Mouse (Mus musculus): Measurements from ENCODE around the gene Sox18. TPM values are rescaled to one million over a fixed set of nuclear protein-coding genes. Genes with fewer than 3 reads are reported as not detected.

The Sox18 gene
- polyA plus RNA-seq, 1 experiment: 0.06 TPM

- Histone ChIP-seq H3K79me2 (ENCODE audit: control insufficient read depth, insufficient read depth) (no peaks in the 10 kb centered on the region), H3K36me3 (ENCODE audit: control insufficient read depth, insufficient read depth) (no peaks in the 10 kb centered on the region), H3K27me3 (ENCODE audit: control insufficient read depth, insufficient read depth, insufficient read length) (peaks cover 8% of the 10 kb centered on the region), H3K4me3 (ENCODE audit: insufficient read depth, poor library complexity, severe bottlenecking) (no peak within 1 kb of the TSS), H3ac (ENCODE audit: control insufficient read depth, insufficient read length, low read depth) (no peak within 1 kb of the TSS), H3K79me3 (ENCODE audit: low read depth) (no peaks in the 10 kb centered on the region)
- no peak for TF ChIP-seq MAX (IDR thresholded peaks at IDR 0.05)
- TF ChIP-seq CTCF (IDR thresholded peaks at IDR 0.05; ENCODE audit: control insufficient read depth, insufficient read depth, insufficient read length): no peak
- TF ChIP-seq USF1 (IDR thresholded peaks at IDR 0.05; ENCODE audit: low read depth): no peak
- TF ChIP-seq FOSL1 (IDR thresholded peaks at IDR 0.05; ENCODE audit: insufficient read depth, low read length, poor library complexity, severe bottlenecking): no peak
- TF ChIP-seq MYOD1 (IDR thresholded peaks at IDR 0.05; ENCODE audit: control insufficient read depth, insufficient read length, low read depth): no peak
- no peak for TF ChIP-seq CEBPB (IDR thresholded peaks at IDR 0.05; ENCODE audit: low read depth)
- TF ChIP-seq MYOG (IDR thresholded peaks at IDR 0.05; ENCODE audit: control insufficient read depth, extremely low read depth, insufficient read length): no peak
Observed at GRCm38 (mm10) chr2:181714903-181715326, 43.5 kb upstream of the Sox18 start, which contains the start of gene Oprl1. Gene Oprl1 (plus strand): TSS chr2:181715016.

DNA sequence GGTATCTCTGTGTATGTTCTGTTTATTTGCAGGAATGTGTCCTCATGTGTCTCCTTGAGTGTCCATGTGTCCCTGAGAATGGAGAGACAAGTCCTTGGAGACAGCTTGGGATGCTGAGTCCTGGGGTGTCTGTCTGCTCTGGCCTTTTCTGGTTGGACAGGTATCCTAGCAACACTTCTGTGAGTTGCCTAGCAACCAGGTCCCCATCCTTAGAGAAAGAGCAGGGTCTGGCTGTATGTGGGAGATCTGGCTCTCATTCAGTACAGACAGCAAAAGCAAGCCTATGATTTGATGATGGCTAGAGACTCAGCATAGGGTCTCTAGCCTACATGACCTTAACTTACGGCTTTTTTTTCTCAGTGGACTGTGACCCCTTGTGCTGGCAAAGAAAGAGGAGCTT lies 42.3 kb upstream of the Sox18 start:
- Histone ChIP-seq H3K79me3 (ENCODE audit: low read depth) (no peaks in the 10 kb centered on the region), H3K27me3 (ENCODE audit: control insufficient read depth, insufficient read depth, insufficient read length) (peaks cover 8% of the 10 kb centered on the region), H3K36me3 (ENCODE audit: control insufficient read depth, insufficient read depth) (no peaks in the 10 kb centered on the region), H3K79me2 (ENCODE audit: control insufficient read depth, insufficient read depth) (no peaks in the 10 kb centered on the region), H3K4me3 (ENCODE audit: insufficient read depth, poor library complexity, severe bottlenecking) (no peak overlapping the region), H3ac (ENCODE audit: control insufficient read depth, insufficient read length, low read depth) (no peak overlapping the region)
- TF ChIP-seq FOSL1 (IDR thresholded peaks at IDR 0.05; ENCODE audit: insufficient read depth, low read length, poor library complexity, severe bottlenecking): no peak
- TF ChIP-seq MYOG (IDR thresholded peaks at IDR 0.05; ENCODE audit: control insufficient read depth, extremely low read depth, insufficient read length): no peak
- no peak for TF ChIP-seq CTCF (IDR thresholded peaks at IDR 0.05; ENCODE audit: control insufficient read depth, insufficient read depth, insufficient read length)
- no peak for TF ChIP-seq MYOD1 (IDR thresholded peaks at IDR 0.05; ENCODE audit: control insufficient read depth, insufficient read length, low read depth)
- TF ChIP-seq CEBPB (IDR thresholded peaks at IDR 0.05; ENCODE audit: low read depth): no peak
- no peak for TF ChIP-seq MAX (IDR thresholded peaks at IDR 0.05)
- no peak for TF ChIP-seq USF1 (IDR thresholded peaks at IDR 0.05; ENCODE audit: low read depth)

- Histone ChIP-seq H3K4me3 (ENCODE audit: insufficient read depth, poor library complexity, severe bottlenecking) (no peak overlapping the region), H3K36me3 (ENCODE audit: control insufficient read depth, insufficient read depth) (no peaks in the 10 kb centered on the region), H3K79me3 (ENCODE audit: low read depth) (no peaks in the 10 kb centered on the region), H3ac (ENCODE audit: control insufficient read depth, insufficient read length, low read depth) (no peak overlapping the region), H3K79me2 (ENCODE audit: control insufficient read depth, insufficient read depth) (no peaks in the 10 kb centered on the region), H3K27me3 (ENCODE audit: control insufficient read depth, insufficient read depth, insufficient read length) (no peaks in the 10 kb centered on the region)
- TF ChIP-seq CTCF (IDR thresholded peaks at IDR 0.05; ENCODE audit: control insufficient read depth, insufficient read depth, insufficient read length) (no peak), USF1 (IDR thresholded peaks at IDR 0.05; ENCODE audit: low read depth) (no peak), MYOG (IDR thresholded peaks at IDR 0.05; ENCODE audit: control insufficient read depth, extremely low read depth, insufficient read length) (no peak), MYOD1 (IDR thresholded peaks at IDR 0.05; ENCODE audit: control insufficient read depth, insufficient read length, low read depth) (no peak), CEBPB (IDR thresholded peaks at IDR 0.05; ENCODE audit: low read depth) (no peak), FOSL1 (IDR thresholded peaks at IDR 0.05; ENCODE audit: insufficient read depth, low read length, poor library complexity, severe bottlenecking) (no peak), MAX (IDR thresholded peaks at IDR 0.05) (no peak)
Observed at GRCm38 (mm10) chr2:181706668-181707067, 35.2 kb upstream of the Sox18 start.

- H3K4me3 ChIP-seq (ENCODE audit: insufficient read depth, poor library complexity, severe bottlenecking): no peak within 1 kb of the TSS
Observed at GRCm38 (mm10) chr2:181698241-181698640, 26.8 kb upstream of the Sox18 start, which contains the start of gene Lkaaear1. Gene Lkaaear1 (minus strand): TSS chr2:181698442.

DNA sequence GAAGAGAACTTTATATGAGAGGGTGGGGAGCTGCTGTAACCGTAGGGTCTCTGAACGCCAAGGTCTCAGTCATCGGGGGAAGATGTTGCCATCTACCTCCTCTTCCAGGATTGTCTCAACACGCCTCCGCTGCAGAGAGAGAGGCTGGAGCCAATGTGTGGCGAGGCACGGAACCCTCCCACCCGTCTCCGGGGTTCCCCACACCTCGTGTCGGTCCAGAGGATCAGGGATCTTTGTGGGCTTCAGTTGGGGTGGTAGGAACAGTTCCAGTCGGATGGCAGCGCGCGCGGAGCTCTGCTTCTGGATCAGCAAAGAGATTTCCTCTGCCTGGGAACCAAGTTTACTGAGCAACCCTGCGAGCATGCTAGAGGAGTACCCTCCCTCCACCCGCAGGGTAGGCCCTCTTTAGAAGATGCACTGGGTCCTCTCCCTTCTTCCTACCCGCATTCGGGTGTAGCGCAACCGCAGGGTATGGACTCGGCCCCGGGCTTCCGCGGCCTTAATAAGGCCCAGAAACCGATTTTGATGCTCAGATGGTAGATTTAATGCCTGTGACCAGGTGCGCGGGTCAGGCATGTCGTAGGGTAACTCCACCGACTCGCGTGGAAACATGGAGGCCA lies 25.5 kb upstream of the Sox18 start:
- Histone ChIP-seq H3ac (ENCODE audit: control insufficient read depth, insufficient read length, low read depth) (no peak overlapping the region), H3K36me3 (ENCODE audit: control insufficient read depth, insufficient read depth) (no peaks in the 10 kb centered on the region), H3K79me2 (ENCODE audit: control insufficient read depth, insufficient read depth) (peaks cover 17% of the 10 kb centered on the region), H3K79me3 (ENCODE audit: low read depth) (peaks cover 11% of the 10 kb centered on the region), H3K4me3 (ENCODE audit: insufficient read depth, poor library complexity, severe bottlenecking) (no peak overlapping the region), H3K27me3 (ENCODE audit: control insufficient read depth, insufficient read depth, insufficient read length) (peaks cover 4% of the 10 kb centered on the region)
- TF ChIP-seq CEBPB (IDR thresholded peaks at IDR 0.05; ENCODE audit: low read depth) (no peak), FOSL1 (IDR thresholded peaks at IDR 0.05; ENCODE audit: insufficient read depth, low read length, poor library complexity, severe bottlenecking) (no peak), MYOD1 (IDR thresholded peaks at IDR 0.05; ENCODE audit: control insufficient read depth, insufficient read length, low read depth) (no peak), MAX (IDR thresholded peaks at IDR 0.05) (no peak), USF1 (IDR thresholded peaks at IDR 0.05; ENCODE audit: low read depth) (no peak), CTCF (IDR thresholded peaks at IDR 0.05; ENCODE audit: control insufficient read depth, insufficient read depth, insufficient read length) (no peak), MYOG (IDR thresholded peaks at IDR 0.05; ENCODE audit: control insufficient read depth, extremely low read depth, insufficient read length) (no peak)

More at GRCm38 (mm10) chr2:181698241-181698640, 26.8 kb upstream of the Sox18 start, which contains the start of gene Lkaaear1:
- H3K79me2 ChIP-seq (ENCODE audit: control insufficient read depth, insufficient read depth): peaks cover 4% of the 10 kb centered on the region
- TF ChIP-seq CEBPB (IDR thresholded peaks at IDR 0.05; ENCODE audit: low read depth) (no peak), FOSL1 (IDR thresholded peaks at IDR 0.05; ENCODE audit: insufficient read depth, low read length, poor library complexity, severe bottlenecking) (no peak), MYOG (IDR thresholded peaks at IDR 0.05; ENCODE audit: control insufficient read depth, extremely low read depth, insufficient read length) (no peak), CTCF (IDR thresholded peaks at IDR 0.05; ENCODE audit: control insufficient read depth, insufficient read depth, insufficient read length) (no peak), MYOD1 (IDR thresholded peaks at IDR 0.05; ENCODE audit: control insufficient read depth, insufficient read length, low read depth) (no peak), MAX (IDR thresholded peaks at IDR 0.05) (no peak), USF1 (IDR thresholded peaks at IDR 0.05; ENCODE audit: low read depth) (no peak)
- H3K36me3 ChIP-seq (ENCODE audit: control insufficient read depth, insufficient read depth): no peaks in the 10 kb centered on the region
- peaks cover under 1% of the 10 kb centered on the region for H3K79me3 ChIP-seq (ENCODE audit: low read depth)
- no peak within 1 kb of the TSS for H3ac ChIP-seq (ENCODE audit: control insufficient read depth, insufficient read length, low read depth)
- peaks cover 4% of the 10 kb centered on the region for H3K27me3 ChIP-seq (ENCODE audit: control insufficient read depth, insufficient read depth, insufficient read length)

Data from C2C12 (cell line).